Mouse (Mus musculus) neural tube, embryonic 15.5 days (tissue): ENCODE data around the gene Cd164l2. TPM values are rescaled to one million over a fixed set of nuclear protein-coding genes. Genes with fewer than 3 reads are reported as not detected.

Source experiments
- ATAC-seq: fragments of 200-750 bp; cut with Nextera tagmentation; 2 replicates; pipeline ENCODE4 v1.8.0; 2017; ENCODE audit warnings: mild to moderate bottlenecking, moderate TSS enrichment, moderate library complexity; ENCODE audit not compliant: low FRiP score
- H3K27ac ChIP-seq: fragments of 300-500 bp; sonication (generic); replicated peaks from 2 replicates; pipeline ENCODE4 v1.5.1; 2015; ENCODE audit warnings: mild to moderate bottlenecking, inconsistent platforms
- H3K27me3 ChIP-seq: fragments of 300-500 bp; sonication (generic); replicated peaks from 2 replicates; pipeline ENCODE4 v1.6.1; 2015; ENCODE audit warnings: inconsistent platforms
- H3K36me3 ChIP-seq: fragments of 300-500 bp; sonication (generic); 2 replicates; pipeline ENCODE4 v1.6.1; 2015; ENCODE audit warnings: inconsistent platforms
- H3K4me1 ChIP-seq: fragments of 300-500 bp; sonication (generic); 2 replicates; pipeline ENCODE4 v1.6.1; 2015; ENCODE audit warnings: inconsistent platforms
- H3K4me2 ChIP-seq: fragments of 300-500 bp; sonication (generic); 2 replicates; pipeline ENCODE4 v1.6.1; 2015; ENCODE audit warnings: inconsistent platforms, mild to moderate bottlenecking, moderate library complexity
- H3K4me3 ChIP-seq: fragments of 300-500 bp; sonication (generic); replicated peaks from 2 replicates; pipeline ENCODE4 v1.5.1; 2015; ENCODE audit warnings: mild to moderate bottlenecking, inconsistent platforms
- H3K9ac ChIP-seq: fragments of 300-500 bp; sonication (generic); replicated peaks from 2 replicates; pipeline ENCODE4 v1.6.1; 2015; ENCODE audit warnings: mild to moderate bottlenecking, inconsistent platforms
- H3K9me3 ChIP-seq: fragments of 300-500 bp; sonication (generic); replicated peaks from 2 replicates; pipeline ENCODE4 v1.6.1; 2016; ENCODE audit warnings: inconsistent platforms
- WGBS: fragments of 180-500 bp; shearing (Covaris S2); methylation state at CpG from one replicate; pipeline ENCODE4 v1.1.7; 2015; ENCODE audit warnings: mixed read lengths; 5-methylcytosine and 5-hydroxymethylcytosine counted together
- polyA plus RNA-seq: library from polyadenylated mRNA; unstranded; fragments of >200 nt; fragmentation: Nextera tagmentation; extraction: Ambion mirVana; gene quantifications from 2 replicates; pipeline ENCODE4 v1.2.1, GENCODE M21; 2015

Cd164l2 gene
- 2.6 and 3.9 TPM in 2 replicates for polyA plus RNA-seq

- 2% methylated on average over 43 of the region's 52 CpGs for WGBS
- Histone ChIP-seq H3K9ac (peak within 1 kb of the TSS; percentile 67), H3K27ac (no peak within 1 kb of the TSS), H3K4me3 (peak within 1 kb of the TSS; percentile 72), H3K9me3 (no peaks in the 10 kb centered on the region), H3K4me2 (peak within 1 kb of the TSS; percentile 98), H3K27me3 (peaks cover 24% of the 10 kb centered on the region), H3K4me1 (peaks cover 25% of the 10 kb centered on the region), H3K36me3 (no peaks in the 10 kb centered on the region)
- ATAC-seq = peak; percentile 59
Measured at GRCm38 (mm10) chr4:133211751-133212561, at the start of gene Cd164l2, which contains the start of gene Gpr3. Gene Cd164l2, plus strand, starts transcription at chr4:133212131. Gene Gpr3, minus strand, starts transcription at chr4:133212536.

- WGBS = 79% methylated on average over 6 of the region's 6 CpGs
- Histone ChIP-seq H3K36me3 (no peaks in the 10 kb centered on the region), H3K4me3 (no peak overlapping the region), H3K4me1 (0 out of 2 replicates have a peak, but pooled peaks cover 4% of the 10 kb centered on the region), H3K9ac (no peak overlapping the region), H3K4me2 (no peak overlapping the region), H3K27me3 (no peaks in the 10 kb centered on the region), H3K9me3 (no peaks in the 10 kb centered on the region), H3K27ac (no peak overlapping the region)
- ATAC-seq = no peak
Measured at GRCm38 (mm10) chr4:133162196-133162595, 49.7 kb upstream of the Cd164l2 start.

- Histone ChIP-seq H3K27me3 (no peaks in the 10 kb centered on the region), H3K9ac (no peak overlapping the region), H3K27ac (no peak overlapping the region), H3K4me2 (no peak overlapping the region), H3K36me3 (no peaks in the 10 kb centered on the region), H3K9me3 (no peaks in the 10 kb centered on the region), H3K4me3 (no peak overlapping the region), H3K4me1 (0 out of 2 replicates have a peak, but pooled peaks cover 3% of the 10 kb centered on the region)
- WGBS = 90% methylated on average over 9 of the region's 9 CpGs
- no peak for ATAC-seq
Measured at GRCm38 (mm10) chr4:133166773-133167172, 45.2 kb upstream of the Cd164l2 start.

- Histone ChIP-seq H3K4me1 (0 out of 2 replicates have a peak, but pooled peaks cover 3% of the 10 kb centered on the region), H3K27ac (no peak overlapping the region; the same call in 1 of the 2 replicates), H3K4me2 (no peak overlapping the region), H3K36me3 (no peaks in the 10 kb centered on the region), H3K9me3 (no peaks in the 10 kb centered on the region), H3K27me3 (no peaks in the 10 kb centered on the region), H3K4me3 (no peak overlapping the region), H3K9ac (no peak overlapping the region)
- ATAC-seq = no peak
- WGBS = 89% methylated on average over 10 of the region's 10 CpGs
Measured at GRCm38 (mm10) chr4:133169237-133170055, 42.5 kb upstream of the Cd164l2 start.

GRCm38 (mm10) chr4:133170056-133170524 lies 41.8 kb upstream of the Cd164l2 start:
- 0 out of 2 replicates have a peak, but pooled peaks cover 4% of the 10 kb centered on the region for H3K4me1 ChIP-seq
- no peaks in the 10 kb centered on the region for H3K27me3 ChIP-seq
- no peak for ATAC-seq
- WGBS = 77% methylated on average over 3 of the region's 3 CpGs
- H3K36me3 ChIP-seq = no peaks in the 10 kb centered on the region
- no peaks in the 10 kb centered on the region for H3K9me3 ChIP-seq
- no peak overlapping the region for H3K9ac ChIP-seq
- no peak overlapping the region; the same call in 1 of the 2 replicates for H3K27ac ChIP-seq
- no peak overlapping the region for H3K4me3 ChIP-seq
- H3K4me2 ChIP-seq = no peak overlapping the region

- Histone ChIP-seq H3K4me1 (peaks cover 9% of the 10 kb centered on the region), H3K27me3 (no peaks in the 10 kb centered on the region), H3K9me3 (no peaks in the 10 kb centered on the region), H3K4me2 (no peak overlapping the region), H3K4me3 (no peak overlapping the region), H3K27ac (no peak overlapping the region), H3K9ac (no peak overlapping the region), H3K36me3 (no peaks in the 10 kb centered on the region)
- ATAC-seq = no peak
Measured at GRCm38 (mm10) chr4:133170616-133171015, 41.3 kb upstream of the Cd164l2 start.

GRCm38 (mm10) chr4:133172451-133172850 lies 39.5 kb upstream of the Cd164l2 start:
- Histone ChIP-seq H3K9ac (no peak overlapping the region), H3K4me3 (no peak overlapping the region), H3K27ac (no peak overlapping the region), H3K4me1 (peaks cover 26% of the 10 kb centered on the region), H3K27me3 (no peaks in the 10 kb centered on the region), H3K4me2 (no peak overlapping the region), H3K9me3 (no peaks in the 10 kb centered on the region), H3K36me3 (no peaks in the 10 kb centered on the region)
- ATAC-seq = no peak
- WGBS = 90% methylated on average over 4 of the region's 4 CpGs

GRCm38 (mm10) chr4:133174361-133174760 lies 37.6 kb upstream of the Cd164l2 start:
- Histone ChIP-seq H3K9ac (no peak overlapping the region), H3K4me2 (no peak overlapping the region), H3K36me3 (0 out of 2 replicates have a peak, but pooled peaks cover 2% of the 10 kb centered on the region), H3K4me1 (peaks cover 31% of the 10 kb centered on the region), H3K9me3 (no peaks in the 10 kb centered on the region), H3K4me3 (no peak overlapping the region), H3K27ac (0 out of 2 replicates have a peak overlapping the region, but pooled peaks have one; percentile 4), H3K27me3 (no peaks in the 10 kb centered on the region)
- ATAC-seq = no peak
- WGBS = 63% methylated on average over 4 of the region's 4 CpGs

GRCm38 (mm10) chr4:133175274-133175673 lies 36.7 kb upstream of the Cd164l2 start:
- whole genome bisulfite sequencing = 84% methylated on average over 7 of the region's 7 CpGs
- 0 out of 2 replicates have a peak overlapping the region, but pooled peaks have one; percentile 23 for H3K27ac ChIP-seq
- no peak overlapping the region for H3K9ac ChIP-seq

GRCm38 (mm10) chr4:133175998-133176760 lies 35.8 kb upstream of the Cd164l2 start:
- Histone ChIP-seq H3K27me3 (no peaks in the 10 kb centered on the region), H3K4me3 (no peak overlapping the region), H3K4me2 (peak overlapping the region; percentile 38), H3K9ac (0 out of 2 replicates have a peak overlapping the region, but pooled peaks have one; percentile 23), H3K4me1 (peaks cover 29% of the 10 kb centered on the region), H3K36me3 (0 out of 2 replicates have a peak, but pooled peaks cover 2% of the 10 kb centered on the region), H3K27ac (peak overlapping the region; percentile 79), H3K9me3 (no peaks in the 10 kb centered on the region)
- 34% methylated on average over 14 of the region's 14 CpGs for WGBS
- ATAC-seq = no peak

More at GRCm38 (mm10) chr4:133175274-133175673, 36.7 kb upstream of the Cd164l2 start:
- Histone ChIP-seq H3K4me3 (no peak overlapping the region), H3K27me3 (no peaks in the 10 kb centered on the region), H3K9me3 (no peaks in the 10 kb centered on the region), H3K36me3 (0 out of 2 replicates have a peak, but pooled peaks cover 2% of the 10 kb centered on the region), H3K4me1 (peaks cover 31% of the 10 kb centered on the region), H3K4me2 (no peak overlapping the region)
- ATAC-seq = no peak
